Mouse (Mus musculus): ENCODE measurements around the gene Myh11. TPM values are rescaled to one million over a fixed set of nuclear protein-coding genes. Genes with fewer than 3 reads are reported as not detected.

Myh11 gene
- polyA plus RNA-seq, 1 experiment from 2014 or later: 0.39 TPM

DNA sequence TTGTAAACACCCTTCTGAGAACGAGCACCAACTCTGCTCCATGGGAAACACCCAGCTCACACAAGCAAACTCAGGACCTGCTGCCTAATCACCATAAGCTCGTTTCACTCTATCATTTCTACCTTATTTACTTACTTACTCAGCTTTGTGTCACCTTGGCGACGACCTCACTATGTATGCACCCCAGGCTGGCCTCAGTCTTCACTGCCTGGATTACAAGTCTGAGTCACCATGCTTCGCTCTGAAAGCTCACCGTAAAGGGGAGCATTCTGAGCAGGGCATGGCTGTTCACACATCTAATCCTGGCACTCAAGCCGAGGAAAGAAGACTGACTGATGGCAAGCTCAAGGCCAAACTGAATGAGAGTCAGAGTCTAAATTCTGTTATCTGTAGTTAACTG, 12.5 kb upstream of the Myh11 start:
- no peak for ATAC-seq (ENCODE audit: low FRiP score, low read depth)
- WGBS: 88% methylated on average over 7 of the region's 7 CpGs
- H3K4me3 ChIP-seq: no peak overlapping the region
- H3K36me3 ChIP-seq: peaks cover 83% of the 10 kb centered on the region
- H3K4me1 ChIP-seq: no peaks in the 10 kb centered on the region
- H3K9me3 ChIP-seq: no peaks in the 10 kb centered on the region
- H3K27ac ChIP-seq: no peak overlapping the region
- H3K9ac ChIP-seq: no peak overlapping the region
- no peaks in the 10 kb centered on the region for H3K27me3 ChIP-seq
- H3K4me2 ChIP-seq (replicated peaks): no peak overlapping the region

DNA sequence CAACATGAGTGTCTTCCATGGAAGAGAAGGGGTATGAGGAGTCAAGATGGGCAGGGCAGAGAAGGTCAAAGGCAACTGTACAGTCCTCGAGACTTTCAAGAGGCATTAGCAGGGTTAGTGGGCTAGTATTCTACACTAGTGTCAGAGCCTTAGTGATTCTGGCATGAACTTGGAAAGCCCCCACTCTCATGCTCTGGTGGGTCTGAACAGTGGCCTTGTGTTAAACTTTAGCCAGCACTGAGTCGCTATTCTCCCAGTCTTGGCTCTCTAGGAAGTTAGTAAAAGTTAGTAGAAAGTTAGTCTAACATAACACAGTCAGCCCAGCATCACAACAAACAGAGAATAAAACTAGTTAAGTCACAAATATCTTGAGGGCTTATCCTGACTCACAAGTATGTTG, 12.0 kb upstream of the Myh11 start:
- H3K36me3 ChIP-seq: peaks cover 82% of the 10 kb centered on the region
- H3K27ac ChIP-seq: no peak overlapping the region
- 92% methylated on average over 2 of the region's 2 CpGs for WGBS
- H3K4me3 ChIP-seq: no peak overlapping the region
- H3K9me3 ChIP-seq: no peaks in the 10 kb centered on the region
- H3K4me2 ChIP-seq (replicated peaks): no peak overlapping the region
- H3K9ac ChIP-seq: no peak overlapping the region
- H3K4me1 ChIP-seq: no peaks in the 10 kb centered on the region
- no peaks in the 10 kb centered on the region for H3K27me3 ChIP-seq
- no peak for ATAC-seq (ENCODE audit: low FRiP score, low read depth)

DNA sequence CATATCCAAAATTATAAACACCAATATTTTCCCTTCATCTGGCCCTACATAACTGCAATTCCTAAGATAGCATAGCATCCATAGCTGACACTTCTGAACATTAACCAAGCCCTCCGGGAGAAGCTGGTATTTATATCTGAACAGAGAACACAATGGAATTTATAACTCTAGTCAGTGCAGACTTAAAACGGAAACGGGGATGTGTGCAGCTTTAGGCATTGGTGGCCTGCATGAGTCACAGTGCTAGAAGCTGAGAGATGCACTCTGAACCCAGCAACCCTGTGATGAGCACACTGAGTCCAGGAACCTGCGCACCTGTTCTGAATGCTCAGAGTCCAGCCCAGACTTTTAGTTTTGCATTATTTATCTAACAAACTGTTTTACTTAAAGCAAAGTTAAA, 7.3 kb upstream of the Myh11 start:
- WGBS: 93% methylated on average over 4 of the region's 4 CpGs

DNA sequence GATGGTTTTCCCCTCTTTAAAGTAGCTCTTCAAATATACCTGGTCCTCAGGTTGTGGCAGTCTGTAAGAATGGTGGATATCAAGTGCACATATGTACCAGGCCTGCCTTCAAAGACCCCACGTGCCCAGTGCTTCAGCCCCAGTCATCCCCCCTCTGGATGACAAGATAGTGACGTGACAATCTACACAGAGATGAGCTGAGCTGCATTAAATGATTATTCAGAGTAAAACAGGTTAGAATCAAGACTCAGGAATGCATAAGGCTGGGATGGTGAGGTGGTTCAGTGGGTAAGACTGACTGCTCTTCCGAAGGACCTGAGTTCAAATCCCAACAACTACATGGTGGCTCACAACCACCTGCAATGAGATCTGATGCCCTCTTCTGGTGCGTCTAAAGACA, 6.6 kb upstream of the Myh11 start:
- WGBS: 91% methylated on average over 4 of the region's 4 CpGs

More for the DNA sequence above, 7.3 kb upstream of the Myh11 start:
- H3K4me3 ChIP-seq: no peak overlapping the region
- no peak overlapping the region for H3K27ac ChIP-seq
- H3K36me3 ChIP-seq: peaks cover 56% of the 10 kb centered on the region
- H3K4me2 ChIP-seq (replicated peaks): no peak overlapping the region
- no peak for ATAC-seq (ENCODE audit: low FRiP score, low read depth)
- no peak overlapping the region for H3K9ac ChIP-seq
- H3K4me1 ChIP-seq: no peaks in the 10 kb centered on the region
- H3K9me3 ChIP-seq: no peaks in the 10 kb centered on the region
- no peaks in the 10 kb centered on the region for H3K27me3 ChIP-seq

DNA sequence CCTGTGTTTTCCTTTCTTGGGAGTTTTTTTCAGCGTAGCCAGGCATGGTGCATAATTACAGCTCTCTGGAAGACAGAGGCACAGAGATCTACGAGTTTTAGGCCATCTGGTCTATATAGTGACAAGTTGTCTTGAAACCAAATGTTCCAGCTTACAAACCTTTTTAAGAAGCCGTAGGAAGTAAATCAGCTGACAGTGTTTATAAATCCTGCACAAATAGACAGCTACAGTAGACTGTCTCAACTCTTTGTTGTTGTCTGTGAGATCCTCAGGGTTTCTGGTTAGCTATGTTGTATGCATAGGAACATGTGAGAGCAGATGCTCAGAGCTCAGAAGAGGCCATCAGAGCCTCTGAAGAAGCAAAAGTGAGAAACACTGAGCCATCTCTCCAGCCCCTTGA, 6.0 kb upstream of the Myh11 start:
- 72% methylated on average over 3 of the region's 3 CpGs for WGBS
- Histone ChIP-seq H3K36me3 (peaks cover 43% of the 10 kb centered on the region), H3K4me3 (no peak overlapping the region), H3K4me2 (replicated peaks) (no peak overlapping the region), H3K4me1 (peaks cover 11% of the 10 kb centered on the region), H3K27ac (no peak overlapping the region), H3K9me3 (no peaks in the 10 kb centered on the region), H3K27me3 (peaks cover 11% of the 10 kb centered on the region), H3K9ac (no peak overlapping the region)
- no peak for ATAC-seq (ENCODE audit: low FRiP score, low read depth)

More for the DNA sequence above, 6.6 kb upstream of the Myh11 start:
- Histone ChIP-seq H3K9me3 (no peaks in the 10 kb centered on the region), H3K4me3 (no peak overlapping the region), H3K9ac (no peak overlapping the region), H3K27me3 (peaks cover 5% of the 10 kb centered on the region), H3K4me2 (replicated peaks) (no peak overlapping the region), H3K27ac (no peak overlapping the region), H3K36me3 (peaks cover 49% of the 10 kb centered on the region), H3K4me1 (peaks cover 5% of the 10 kb centered on the region; the same call in 1 of the 2 replicates)
- ATAC-seq (ENCODE audit: low FRiP score, low read depth): no peak

DNA sequence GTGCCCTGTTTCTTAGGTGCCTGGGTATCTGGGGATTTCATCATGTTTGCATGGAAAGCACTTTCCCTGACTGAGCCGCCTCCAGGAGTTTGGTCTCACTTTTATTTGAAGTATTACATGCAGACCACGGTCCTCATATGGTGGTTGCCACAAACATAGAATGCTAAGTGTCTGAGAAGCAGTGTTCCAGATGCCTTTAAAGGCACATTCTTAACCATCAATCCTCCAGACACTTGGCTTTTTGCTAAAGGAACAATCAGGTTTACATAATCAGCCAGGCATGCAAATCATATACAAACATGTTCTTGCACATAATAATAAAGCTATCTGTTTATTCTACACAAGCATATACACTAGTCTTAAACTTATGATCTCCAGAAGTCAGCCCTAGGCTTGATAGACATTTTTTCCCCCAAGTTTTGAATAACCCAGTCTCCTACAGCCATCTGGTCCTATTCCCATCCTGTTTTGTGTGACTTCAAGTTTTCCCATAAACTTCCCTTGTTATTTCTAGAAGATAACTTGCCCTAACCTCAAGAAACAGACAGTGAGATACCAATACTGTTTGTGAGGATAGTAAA, 5.5 kb upstream of the Myh11 start:
- no peak for ATAC-seq (ENCODE audit: low FRiP score, low read depth)
- Histone ChIP-seq H3K9me3 (no peaks in the 10 kb centered on the region), H3K4me3 (no peak overlapping the region), H3K4me2 (replicated peaks) (no peak overlapping the region), H3K27me3 (peaks cover 17% of the 10 kb centered on the region), H3K36me3 (peaks cover 38% of the 10 kb centered on the region), H3K9ac (no peak overlapping the region), H3K4me1 (peaks cover 16% of the 10 kb centered on the region), H3K27ac (no peak overlapping the region)
- WGBS: 71% methylated on average over 2 of the region's 2 CpGs

DNA sequence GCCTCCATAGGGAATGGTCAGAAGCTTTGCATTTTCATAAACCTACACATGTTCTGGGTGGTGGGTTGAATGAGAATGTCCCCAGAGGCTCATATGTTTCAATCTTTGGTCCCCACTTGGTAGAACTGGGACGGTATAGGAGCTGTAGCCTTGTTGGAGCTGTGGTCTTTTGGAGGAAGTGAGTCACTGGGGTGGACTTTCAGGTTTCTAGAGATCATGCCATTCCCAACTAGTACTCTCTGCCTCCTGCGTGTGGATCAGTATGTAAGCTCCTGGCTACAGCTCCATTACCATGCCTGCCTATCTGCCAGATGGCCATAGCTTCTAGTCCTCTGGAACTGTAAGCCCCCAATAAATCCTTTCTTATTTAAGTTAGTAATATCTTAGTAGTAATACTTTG, 4.1 kb upstream of the Myh11 start:
- no peak for ATAC-seq (ENCODE audit: low FRiP score, low read depth)
- Histone ChIP-seq H3K4me1 (peaks cover 22% of the 10 kb centered on the region), H3K27ac (no peak overlapping the region), H3K9ac (no peak overlapping the region), H3K27me3 (peaks cover 27% of the 10 kb centered on the region), H3K4me2 (replicated peaks) (no peak overlapping the region), H3K4me3 (no peak overlapping the region), H3K9me3 (no peaks in the 10 kb centered on the region), H3K36me3 (peaks cover 29% of the 10 kb centered on the region)
- WGBS: 80% methylated on average over 2 of the region's 2 CpGs

DNA sequence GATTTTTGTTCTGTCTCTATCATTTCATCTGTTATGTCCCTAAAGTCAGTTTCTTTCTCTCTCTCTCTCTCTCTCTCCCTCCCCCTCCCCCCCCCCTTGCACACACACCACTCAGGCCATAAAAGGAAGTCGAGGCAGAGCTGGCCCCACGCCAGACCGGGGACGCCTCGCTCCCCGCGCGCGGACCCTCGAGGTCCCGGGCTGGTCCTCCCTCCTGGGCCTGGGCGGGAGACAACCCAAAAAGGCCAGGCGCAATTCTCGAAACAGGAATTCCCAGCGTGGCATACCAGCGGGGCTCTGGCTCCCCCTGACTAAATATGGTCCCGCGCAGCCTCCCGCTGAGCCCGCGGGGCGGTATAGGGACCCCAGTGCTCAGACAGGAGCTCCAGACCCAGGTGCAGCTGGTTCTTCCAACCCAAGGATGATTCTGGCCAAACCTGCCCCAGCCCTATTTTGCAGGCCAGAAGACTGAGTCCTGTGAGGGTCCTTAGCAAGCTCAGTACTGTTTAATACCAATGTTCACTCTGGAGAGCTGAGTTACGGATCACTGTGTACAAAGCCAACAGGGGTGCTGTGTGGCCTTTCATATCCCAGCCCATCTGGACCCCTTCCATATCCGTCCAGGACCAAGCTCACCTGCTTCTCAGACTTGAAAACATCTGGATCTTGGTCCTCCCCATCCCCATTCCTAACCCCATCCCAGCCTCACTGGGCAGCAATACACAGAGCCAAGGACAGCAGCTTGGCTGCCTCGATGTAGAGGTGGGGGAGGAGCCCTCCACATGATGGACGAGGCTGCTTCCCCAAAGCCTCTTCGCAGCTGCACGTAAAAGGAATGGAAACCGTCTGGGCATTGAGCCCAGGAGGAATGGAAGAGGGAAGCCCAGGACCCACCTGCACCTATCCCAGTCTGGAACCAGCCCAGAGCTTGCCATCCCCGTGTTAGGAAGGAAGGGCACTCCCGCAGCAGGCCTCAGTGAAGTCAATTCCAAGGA, 1.3 kb upstream of the Myh11 start:
- no peak overlapping the region for H3K27ac ChIP-seq
- ATAC-seq (ENCODE audit: low FRiP score, low read depth): peak; percentile 66
- 10% methylated on average over 31 of the region's 31 CpGs for WGBS
- peaks cover 22% of the 10 kb centered on the region for H3K4me1 ChIP-seq
- H3K4me3 ChIP-seq: peak overlapping the region; percentile 34
- peaks cover 27% of the 10 kb centered on the region for H3K27me3 ChIP-seq
- H3K9ac ChIP-seq: peak overlapping the region; percentile 43
- H3K36me3 ChIP-seq: 0 out of 2 replicates have a peak, but pooled peaks cover 3% of the 10 kb centered on the region
- peak overlapping the region; percentile 66 for H3K4me2 ChIP-seq (replicated peaks)
- no peaks in the 10 kb centered on the region for H3K9me3 ChIP-seq

DNA sequence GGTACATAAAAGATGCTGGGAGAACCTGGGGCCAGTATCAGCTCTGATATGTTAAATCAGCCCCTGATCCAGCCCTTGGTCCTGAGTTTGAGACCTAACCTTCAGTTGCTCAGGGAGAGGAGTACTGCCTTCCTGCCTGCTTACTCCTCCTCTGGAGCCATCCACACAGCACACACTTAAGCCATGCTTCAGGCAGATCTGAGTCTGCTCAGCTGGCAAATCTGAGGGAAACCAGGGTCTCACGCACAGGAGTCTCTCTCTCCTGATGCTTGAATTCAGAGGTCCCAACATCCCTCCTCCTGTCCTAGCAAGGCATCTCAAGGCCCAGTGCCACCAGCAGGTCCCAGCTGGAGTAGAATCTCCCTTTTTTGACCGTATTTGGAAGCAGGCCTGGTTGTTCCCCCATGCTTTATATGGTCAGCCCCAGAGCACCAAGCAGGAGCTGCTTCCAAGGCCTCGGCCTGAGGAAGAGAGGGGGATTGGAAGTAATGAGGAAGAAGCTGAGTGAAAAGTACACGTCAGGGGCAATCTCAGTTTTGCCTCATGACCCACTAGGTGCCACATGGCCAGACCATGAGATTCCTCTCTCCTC, 18.7 kb downstream of the Myh11 start:
- Histone ChIP-seq H3K4me3 (no peak overlapping the region), H3K4me1 (no peaks in the 10 kb centered on the region), H3K9me3 (no peaks in the 10 kb centered on the region), H3K27ac (no peak overlapping the region), H3K36me3 (no peaks in the 10 kb centered on the region), H3K4me2 (replicated peaks) (no peak overlapping the region), H3K9ac (no peak overlapping the region), H3K27me3 (no peaks in the 10 kb centered on the region)
- WGBS: 50% methylated on average over 4 of the region's 4 CpGs
- ATAC-seq (ENCODE audit: low FRiP score, low read depth): no peak

DNA sequence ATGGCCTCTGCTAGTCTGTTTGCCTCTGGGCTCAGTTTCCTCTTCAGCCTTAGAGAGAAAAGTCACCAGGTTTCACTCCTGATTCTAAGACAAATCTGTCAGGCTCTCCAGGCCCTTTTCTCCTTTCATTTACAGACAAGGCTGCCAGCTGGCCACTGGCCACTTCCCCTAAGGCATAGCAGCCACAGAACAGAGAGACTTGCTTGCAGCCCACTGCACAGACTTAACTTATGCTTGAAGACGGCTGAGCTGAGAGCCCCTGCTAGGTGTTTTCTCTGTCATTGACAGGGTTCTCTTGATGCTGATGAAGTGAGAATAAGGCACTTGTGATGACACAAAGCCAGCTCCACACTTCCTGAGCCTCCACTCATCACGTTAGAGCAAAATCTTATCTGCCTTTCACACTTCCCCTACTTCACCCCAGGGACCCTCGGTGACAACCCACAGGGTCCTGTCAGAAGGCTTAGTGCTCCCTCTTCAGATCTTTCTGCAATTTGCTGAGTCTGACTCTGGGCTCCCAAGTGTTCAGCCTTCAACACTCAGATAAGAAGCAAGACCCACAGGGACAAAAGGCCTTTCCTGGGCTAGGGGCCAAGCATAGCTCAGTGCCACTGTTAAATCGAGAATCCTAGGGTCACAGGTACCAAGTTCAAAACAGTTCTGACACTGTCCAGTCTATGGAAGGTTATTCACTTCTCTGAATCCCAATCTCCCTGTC, 25.8 kb downstream of the Myh11 start:
- H3K4me1 ChIP-seq: no peaks in the 10 kb centered on the region
- H3K4me3 ChIP-seq: no peak overlapping the region
- no peaks in the 10 kb centered on the region for H3K27me3 ChIP-seq
- no peaks in the 10 kb centered on the region for H3K9me3 ChIP-seq
- no peak for ATAC-seq (ENCODE audit: low FRiP score, low read depth)
- no peak overlapping the region for H3K4me2 ChIP-seq (replicated peaks)
- WGBS: 39% methylated on average over 4 of the region's 4 CpGs
- H3K9ac ChIP-seq: no peak overlapping the region
- no peak overlapping the region for H3K27ac ChIP-seq
- no peaks in the 10 kb centered on the region for H3K36me3 ChIP-seq

DNA sequence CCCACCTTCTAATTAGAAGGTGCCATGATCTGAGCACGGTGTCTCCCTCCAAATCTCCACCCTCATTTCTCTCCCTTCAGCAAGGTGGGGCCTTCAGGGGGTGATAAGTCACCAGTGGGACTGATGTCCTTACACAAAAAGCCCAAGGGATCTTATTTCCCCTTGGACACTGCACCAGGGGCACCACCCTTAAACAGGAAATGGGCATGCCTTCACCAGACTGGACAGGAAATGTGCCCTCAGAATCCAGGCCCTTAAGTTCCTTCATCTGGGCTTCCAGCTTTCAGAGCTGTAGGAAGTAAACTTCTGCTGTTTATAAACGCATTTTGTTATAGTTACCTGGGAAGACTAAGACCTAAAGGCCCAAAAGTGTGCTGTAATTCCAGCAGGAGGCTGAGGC, 26.7 kb downstream of the Myh11 start:
- no peak overlapping the region for H3K4me3 ChIP-seq
- no peak overlapping the region for H3K4me2 ChIP-seq (replicated peaks)
- no peaks in the 10 kb centered on the region for H3K4me1 ChIP-seq
- WGBS: 62% methylated on average over 2 of the region's 2 CpGs
- H3K36me3 ChIP-seq: no peaks in the 10 kb centered on the region
- no peak for ATAC-seq (ENCODE audit: low FRiP score, low read depth)
- no peaks in the 10 kb centered on the region for H3K9me3 ChIP-seq
- H3K27ac ChIP-seq: no peak overlapping the region
- H3K9ac ChIP-seq: no peak overlapping the region
- no peaks in the 10 kb centered on the region for H3K27me3 ChIP-seq

DNA sequence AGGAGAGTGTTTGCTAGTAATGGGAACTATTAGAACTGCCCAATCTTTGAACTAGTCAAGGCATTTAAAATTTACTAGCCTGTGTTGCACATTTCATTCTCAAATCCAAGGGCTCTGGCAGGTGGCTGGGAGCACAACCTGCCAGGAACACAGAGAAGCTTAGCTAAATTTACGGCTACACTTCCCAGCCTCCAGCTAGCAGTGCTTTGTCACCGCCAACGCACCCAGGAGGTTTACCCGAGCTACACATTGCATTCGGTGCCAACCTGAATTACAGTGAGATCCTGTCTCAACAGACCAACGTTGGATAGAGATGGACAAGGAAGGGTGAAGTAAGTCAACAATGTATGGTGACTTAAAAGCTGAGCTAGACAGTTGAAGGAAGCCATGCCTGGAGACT, 27.9 kb downstream of the Myh11 start:
- ATAC-seq (ENCODE audit: low FRiP score, low read depth): no peak
- 73% methylated on average over 6 of the region's 6 CpGs for WGBS

More for the DNA sequence above, 27.9 kb downstream of the Myh11 start:
- Histone ChIP-seq H3K9me3 (no peaks in the 10 kb centered on the region), H3K27ac (no peak overlapping the region), H3K4me3 (no peak overlapping the region), H3K4me1 (no peaks in the 10 kb centered on the region), H3K36me3 (no peaks in the 10 kb centered on the region), H3K4me2 (replicated peaks) (no peak overlapping the region), H3K27me3 (no peaks in the 10 kb centered on the region), H3K9ac (no peak overlapping the region)
